Mouse (Mus musculus) MEL (cell line): ENCODE results near the gene Hist1h1e. TPM values are rescaled to one million over a fixed set of nuclear protein-coding genes. Genes with fewer than 3 reads are reported as not detected.

Experiments
- DNase-seq: peaks from one replicate; pipeline ENCODE4 v3.0.0; 2011; ENCODE audit warnings: low read depth, low spot score
- H3K27ac ChIP-seq: 2 replicates; pipeline ENCODE4 v1.5.1; 2012; ENCODE audit warnings: low read depth, mild to moderate bottlenecking, control low read depth, low read length, moderate library complexity; ENCODE audit not compliant: control insufficient read depth
- H3K27me3 ChIP-seq, 2 experiments: fragments of 150-350 bp in 1 of 2; sonication (generic) in 1 of 2; 2 replicates each; pipeline ENCODE4 v1.6.1; 2012; ENCODE audit warnings: low read length in 2 of 2, mild to moderate bottlenecking in 2 of 2, improper control_type of control experiment in 1 of 2, moderate library complexity in 1 of 2; ENCODE audit not compliant: insufficient read depth in 2 of 2, control insufficient read depth in 1 of 2
- H3K36me3 ChIP-seq, 2 experiments: 2 replicates each; pipeline ENCODE4 v1.6.1; 2012 to 2014; ENCODE audit warnings: low read length in 2 of 2, improper control_type of control experiment in 1 of 2, inconsistent platforms in 1 of 2, mild to moderate bottlenecking in 1 of 2; ENCODE audit not compliant: insufficient read depth in 2 of 2, control insufficient read depth in 1 of 2
- H3K4me1 ChIP-seq, 2 experiments: fragments of 150-350 bp in 1 of 2; sonication (generic) in 1 of 2; 2 replicates each; pipeline ENCODE4 v1.6.1; 2012; ENCODE audit warnings: low read length in 2 of 2, improper control_type of control experiment in 1 of 2, mild to moderate bottlenecking in 1 of 2; ENCODE audit not compliant: insufficient read depth in 2 of 2, control insufficient read depth in 1 of 2
- H3K4me3 ChIP-seq, 2 experiments: fragments of 150-350 bp in 1 of 2; sonication (generic) in 1 of 2; 2 replicates each; pipeline ENCODE4 v1.5.1; 2012; ENCODE audit warnings: low read depth in 2 of 2, low read length in 2 of 2, mild to moderate bottlenecking in 2 of 2, moderate library complexity in 2 of 2, control low read depth in 1 of 2, improper control_type of control experiment in 1 of 2; ENCODE audit not compliant: control insufficient read depth in 1 of 2, insufficient read depth in 1 of 2
- H3K79me2 ChIP-seq: 2 replicates; pipeline ENCODE4 v1.6.1; 2012; ENCODE audit warnings: mild to moderate bottlenecking, low read length, moderate library complexity; ENCODE audit not compliant: control insufficient read depth, poor library complexity, insufficient read depth
- H3K9ac ChIP-seq: 2 replicates; pipeline ENCODE4 v1.6.1; 2012; ENCODE audit warnings: low read depth, mild to moderate bottlenecking, control low read depth, low read length, moderate library complexity; ENCODE audit not compliant: control insufficient read depth, poor library complexity, severe bottlenecking
- H3K9me3 ChIP-seq: fragments of 150-350 bp; sonication (generic); replicated peaks from 2 replicates; pipeline ENCODE4 v1.6.1; 2012; ENCODE audit warnings: mild to moderate bottlenecking, low read length, improper control_type of control experiment, moderate library complexity; ENCODE audit not compliant: insufficient read depth
- BHLHE40 ChIP-seq: IDR thresholded peaks from 2 replicates; pipeline ENCODE4 v1.6.1; 2012; ENCODE audit warnings: low read depth, mild to moderate bottlenecking, inconsistent platforms, low read length, improper control_type of control experiment, borderline replicate concordance
- CHD1 ChIP-seq: IDR thresholded peaks from 2 replicates; pipeline ENCODE4 v1.6.1; 2012; ENCODE audit warnings: low read depth, mild to moderate bottlenecking, inconsistent platforms, low read length, improper control_type of control experiment
- CTCF ChIP-seq, 3 experiments: IDR thresholded peaks in 2 of 3; conservative IDR thresholded peaks in 1 of 3; 2 replicates each; pipeline ENCODE4 v1.5.1; 2011 to 2012; ENCODE audit warnings: low read length in 3 of 3, low read depth in 2 of 3, mild to moderate bottlenecking in 2 of 3, improper control_type of control experiment in 1 of 3, inconsistent platforms in 1 of 3, mixed read lengths in 1 of 3, moderate library complexity in 1 of 3; ENCODE audit not compliant: control insufficient read depth in 1 of 3, insufficient read depth in 1 of 3, poor library complexity in 1 of 3, severe bottlenecking in 1 of 3
- E2F4 ChIP-seq: IDR thresholded peaks from 2 replicates; pipeline ENCODE4 v1.6.1; 2011; ENCODE audit warnings: low read depth, low read length, improper control_type of control experiment, borderline replicate concordance
- ELF1 ChIP-seq: IDR thresholded peaks from 2 replicates; pipeline ENCODE4 v1.6.1; 2014; ENCODE audit warnings: low read depth, mild to moderate bottlenecking, inconsistent platforms, low read length, improper control_type of control experiment, moderate library complexity
- EP300 ChIP-seq, 2 experiments: IDR thresholded peaks; 2 replicates each; pipeline ENCODE4 v1.6.1; 2011; ENCODE audit warnings: improper control_type of control experiment in 2 of 2, low read length in 2 of 2, low read depth in 1 of 2, mild to moderate bottlenecking in 1 of 2
- ETS1 ChIP-seq: IDR thresholded peaks from 2 replicates; pipeline ENCODE4 v1.6.1; 2012; ENCODE audit warnings: low read depth, mild to moderate bottlenecking, inconsistent platforms, low read length, improper control_type of control experiment, moderate library complexity
- GATA1 ChIP-seq: IDR thresholded peaks from 2 replicates; pipeline ENCODE4 v1.6.1; 2011; ENCODE audit warnings: low read depth, low read length, improper control_type of control experiment
- HCFC1 ChIP-seq: IDR thresholded peaks from 2 replicates; pipeline ENCODE4 v1.6.1; 2012; ENCODE audit warnings: low read depth, mild to moderate bottlenecking, inconsistent platforms, low read length, improper control_type of control experiment, moderate library complexity
- JUND ChIP-seq: IDR thresholded peaks from 2 replicates; pipeline ENCODE4 v1.6.1; 2011; ENCODE audit warnings: low read depth, mild to moderate bottlenecking, improper control_type of control experiment, low read length
- KAT2A ChIP-seq: conservative IDR thresholded peaks from 2 replicates; pipeline ENCODE4 v1.6.1; 2012; ENCODE audit warnings: low read depth, low read length, improper control_type of control experiment, inconsistent platforms
- MAFK ChIP-seq: IDR thresholded peaks from 2 replicates; pipeline ENCODE4 v1.6.1; 2011; ENCODE audit warnings: low read depth, mild to moderate bottlenecking, low read length, improper control_type of control experiment, borderline replicate concordance
- MAX ChIP-seq: IDR thresholded peaks from 2 replicates; pipeline ENCODE4 v1.6.1; 2011; ENCODE audit warnings: low read length, improper control_type of control experiment
- MAZ ChIP-seq: IDR thresholded peaks from 2 replicates; pipeline ENCODE4 v1.6.1; 2012; ENCODE audit warnings: low read depth, mild to moderate bottlenecking, inconsistent platforms, low read length, improper control_type of control experiment
- MEF2A ChIP-seq: IDR thresholded peaks from 2 replicates; pipeline ENCODE4 v1.6.1; 2014; ENCODE audit warnings: low read depth, mild to moderate bottlenecking, inconsistent platforms, low read length, improper control_type of control experiment; ENCODE audit not compliant: poor library complexity, insufficient replicate concordance, severe bottlenecking; ENCODE audit errors: extremely low read depth
- MXI1 ChIP-seq: IDR thresholded peaks from 2 replicates; pipeline ENCODE4 v1.6.1; 2011; ENCODE audit warnings: mild to moderate bottlenecking, low read depth, low read length, improper control_type of control experiment
- NELFE ChIP-seq: IDR thresholded peaks from 2 replicates; pipeline ENCODE4 v1.6.1; 2011; ENCODE audit warnings: low read depth, low read length, improper control_type of control experiment
- NRF1 ChIP-seq: IDR thresholded peaks from 2 replicates; pipeline ENCODE4 v1.6.1; 2014; ENCODE audit warnings: low read depth, mild to moderate bottlenecking, inconsistent platforms, low read length, improper control_type of control experiment, moderate library complexity; ENCODE audit not compliant: poor library complexity, insufficient read depth, severe bottlenecking
- POLR2A ChIP-seq, 2 experiments: IDR thresholded peaks; 2 replicates each; pipeline ENCODE4 v1.6.1; 2011 to 2012; ENCODE audit warnings: low read length in 2 of 2, mild to moderate bottlenecking in 2 of 2, control low read depth in 1 of 2, improper control_type of control experiment in 1 of 2, low read depth in 1 of 2, moderate library complexity in 1 of 2; ENCODE audit not compliant: control insufficient read depth in 1 of 2, insufficient read depth in 1 of 2, poor library complexity in 1 of 2
- POLR2AphosphoS2 ChIP-seq: IDR thresholded peaks from 2 replicates; pipeline ENCODE4 v1.6.1; 2011; ENCODE audit warnings: low read length, improper control_type of control experiment
- POLR2AphosphoS5 ChIP-seq: IDR thresholded peaks from 2 replicates; pipeline ENCODE4 v1.6.1; 2012; ENCODE audit warnings: low read depth, borderline replicate concordance, mild to moderate bottlenecking, inconsistent platforms, low read length, moderate library complexity, mixed read lengths
- RAD21 ChIP-seq: IDR thresholded peaks from 2 replicates; pipeline ENCODE4 v1.6.1; 2011; ENCODE audit warnings: mild to moderate bottlenecking, low read depth, low read length, improper control_type of control experiment
- RCOR1 ChIP-seq: IDR thresholded peaks from 2 replicates; pipeline ENCODE4 v1.6.1; 2012; ENCODE audit warnings: low read depth, mild to moderate bottlenecking, inconsistent platforms, low read length, improper control_type of control experiment
- SIN3A ChIP-seq: IDR thresholded peaks from 2 replicates; pipeline ENCODE4 v1.6.1; 2012; ENCODE audit warnings: low read length, improper control_type of control experiment, inconsistent platforms
- TBP ChIP-seq: IDR thresholded peaks from 2 replicates; pipeline ENCODE4 v1.8.0; 2011; ENCODE audit warnings: low read depth, low read length, improper control_type of control experiment
- UBTF ChIP-seq: IDR thresholded peaks from 2 replicates; pipeline ENCODE4 v1.6.1; 2012; ENCODE audit warnings: low read depth, mild to moderate bottlenecking, inconsistent platforms, low read length, improper control_type of control experiment, moderate library complexity, borderline replicate concordance; ENCODE audit not compliant: insufficient read depth
- USF2 ChIP-seq, 2 experiments: IDR thresholded peaks; 2 replicates each; pipeline ENCODE4 v1.6.1; 2011 to 2012; ENCODE audit warnings: improper control_type of control experiment in 2 of 2, low read length in 2 of 2, borderline replicate concordance in 1 of 2, inconsistent platforms in 1 of 2, low read depth in 1 of 2, mild to moderate bottlenecking in 1 of 2; ENCODE audit not compliant: insufficient read depth in 1 of 2
- ZC3H11A ChIP-seq: IDR thresholded peaks from 2 replicates; pipeline ENCODE4 v1.6.1; 2012; ENCODE audit warnings: low read depth, mild to moderate bottlenecking, inconsistent platforms, low read length, improper control_type of control experiment
- ZNF384 ChIP-seq: IDR thresholded peaks from 2 replicates; pipeline ENCODE4 v1.6.1; 2012; ENCODE audit warnings: low read depth, mild to moderate bottlenecking, inconsistent platforms, low read length, improper control_type of control experiment
- polyA plus RNA-seq, 2 experiments: library from polyadenylated mRNA; stranded (reverse) in 1 of 2; unstranded in 1 of 2; fragments of >175 nt in 1 of 2; fragments of >200 nt in 1 of 2; gene quantifications; 2 replicates each; pipeline versions ENCODE4 v1.2.1 to v1.2.4; 2012; ENCODE audit warnings: low replicate concordance in 2 of 2, low read depth in 1 of 2; ENCODE audit not compliant: insufficient read length in 2 of 2, insufficient read depth in 1 of 2, missing spikeins in 1 of 2
- total RNA-seq: library from RNA; depleted of rRNA; stranded (reverse); fragments of 300-350 nt; gene quantifications from 2 replicates; pipeline ENCODE4 v1.2.3, GENCODE M21; 2012

Gene Hist1h1e
- total and polyA plus RNA-seq, 3 experiments: 1.6 to 268 TPM; not detected in 1

- no peak for TF ChIP-seq UBTF
- peak; percentile 19; the same call in 1 of the 2 replicates for TF ChIP-seq NELFE
- no peak for TF ChIP-seq MEF2A
- peak; percentile 97 for TF ChIP-seq POLR2AphosphoS5
- TF ChIP-seq CTCF (IDR thresholded peaks at IDR 0.05 in 2 of 3, conservative IDR thresholded peaks at IDR 0.05 in 1 of 3; ENCODE audit: control insufficient read depth in 1 of 3, insufficient read depth in 1 of 3, low read depth in 2 of 3, low read length in 3 of 3, poor library complexity in 1 of 3, severe bottlenecking in 1 of 3): no peak
- TF ChIP-seq HCFC1: no peak
- no peak for TF ChIP-seq ZNF384
- TF ChIP-seq MAZ: no peak
- no peak for TF ChIP-seq RCOR1
- TF ChIP-seq GATA1: no peak
- TF ChIP-seq POLR2AphosphoS2: peak; percentile 99
These were observed 705 bp downstream of the Hist1h1e start (continued) for GRCm38 (mm10) chr13:23621532-23622174.

GRCm38 (mm10) chr13:23620733-23621531 lies 1.4 kb downstream of the Hist1h1e start, which contains the start of gene Hist1h2be:
Gene Hist1h2be (minus strand): TSS chr13:23621124.
- H3K36me3 ChIP-seq: peaks cover 0 to 9% of the 10 kb centered on the region in 2 experiments; a peak in 2 of 4 replicates
- peak within 1 kb of the TSS; percentile 38 to 49 for H3K4me3 ChIP-seq
- no peaks in the 10 kb centered on the region for H3K9me3 ChIP-seq
- H3K27me3 ChIP-seq: peaks cover 0 to 2% of the 10 kb centered on the region in 2 experiments; a peak in 1 of 4 replicates
- peak within 1 kb of the TSS; percentile 88 for H3K9ac ChIP-seq
- H3K79me2 ChIP-seq: peaks cover 2% of the 10 kb centered on the region; the same call in 1 of the 2 replicates
- peak; percentile 96 for DNase-seq
- peak within 1 kb of the TSS; percentile 95 for H3K27ac ChIP-seq
- H3K4me1 ChIP-seq: peaks cover 0 to 10% of the 10 kb centered on the region in 2 experiments; a peak in 2 of 4 replicates
- TF ChIP-seq POLR2A (IDR thresholded peaks at IDR 0.05; ENCODE audit: control insufficient read depth in 1 of 2, insufficient read depth in 1 of 2, low read depth in 1 of 2, low read length in 2 of 2, poor library complexity in 1 of 2) (no peak), E2F4 (no peak), POLR2AphosphoS5 (no peak; the same call in 1 of the 2 replicates), NRF1 (no peak), JUND (peak; percentile 39; the same call in 1 of the 2 replicates), EP300 (IDR thresholded peaks at IDR 0.05; ENCODE audit: low read depth in 1 of 2, low read length in 2 of 2) (0 out of 4 replicates have a peak, but pooled peaks have one; percentile 27 to 33), POLR2AphosphoS2 (no peak), SIN3A (peak; percentile 57), RAD21 (no peak), CHD1 (peak; percentile 81; the same call in 1 of the 2 replicates), ELF1 (no peak), MAX (peak; percentile 66; the same call in 1 of the 2 replicates), HCFC1 (peak; percentile 45), GATA1 (peak; percentile 53), USF2 (IDR thresholded peaks at IDR 0.05; ENCODE audit: borderline replicate concordance in 1 of 2, insufficient read depth in 1 of 2, low read depth in 1 of 2, low read length in 2 of 2) (no peak), BHLHE40 (no peak), KAT2A (no peak), ZC3H11A (no peak), MXI1 (peak; percentile 63), MEF2A (no peak), CTCF (IDR thresholded peaks at IDR 0.05 in 2 of 3, conservative IDR thresholded peaks at IDR 0.05 in 1 of 3; ENCODE audit: control insufficient read depth in 1 of 3, insufficient read depth in 1 of 3, low read depth in 2 of 3, low read length in 3 of 3, poor library complexity in 1 of 3, severe bottlenecking in 1 of 3) (no peak), NELFE (peak; percentile 42; the same call in 1 of the 2 replicates), ETS1 (peak; percentile 40; the same call in 1 of the 2 replicates), MAFK (peak; percentile 22; the same call in 1 of the 2 replicates), TBP (peak; percentile 98), MAZ (no peak)
